8 mouse cellular contexts compared by ENCODE assay signal in genomic region chr3:102995233-102995604, GRCm38 (mm10). TPM values are rescaled to one million over a fixed set of nuclear protein-coding genes. Genes with fewer than 3 reads are reported as not detected.
DNase-seq lines count a peak whose midpoint lies in the region; ATAC-seq and TF ChIP-seq lines count a peak whose summit lies in the region.

No protein-coding gene starts in this region.

- peak overlapping the region; percentile 15; the same call in 1 of the 2 replicates for H3K27ac ChIP-seq in cerebellum, adult 2 months (ENCODE audit: insufficient read depth, low read length)
- H3K27ac ChIP-seq in liver, embryonic 11.5 days (ENCODE audit: low read depth, low read length), result peak overlapping the region; percentile 90; the same call in 1 of the 2 replicates
- H3K27ac ChIP-seq in stomach, postnatal 0 days (replicated peaks), result peak overlapping the region; percentile 95

- WGBS in cerebellum, adult 2 months, result 42% methylated on average over 7 of the region's 7 CpGs
- 49% methylated on average over 7 of the region's 7 CpGs for WGBS in liver, embryonic 11.5 days
- WGBS in stomach, postnatal 0 days, result 38% methylated on average over 7 of the region's 7 CpGs

- H3K4me2 ChIP-seq in liver, embryonic 11.5 days, result peak overlapping the region; percentile 74
- peak overlapping the region; percentile 64 for H3K4me2 ChIP-seq in stomach, postnatal 0 days (replicated peaks; ENCODE audit: low read depth)

- no peaks in the 10 kb centered on the region; the same call in 1 of the 2 replicates for H3K4me1 ChIP-seq in cerebellum, adult 2 months (ENCODE audit: control insufficient read depth, insufficient read depth, low read length)
- H3K4me1 ChIP-seq in megakaryocyte, embryonic 14.5 days, result peaks cover 28% of the 10 kb centered on the region
- H3K4me1 ChIP-seq in liver, embryonic 11.5 days (replicated peaks; ENCODE audit: control insufficient read depth, insufficient read depth, low read length), result peaks cover 15% of the 10 kb centered on the region; the same call in 1 of the 2 replicates
- 0 out of 2 replicates have a peak, but pooled peaks cover 2% of the 10 kb centered on the region for H3K4me1 ChIP-seq in stomach, postnatal 0 days (replicated peaks; ENCODE audit: control insufficient read depth, insufficient read depth)

- peaks cover 1% of the 10 kb centered on the region; the same call in 1 of the 2 replicates for H3K9me3 ChIP-seq in megakaryocyte, embryonic 14.5 days
- H3K9me3 ChIP-seq in liver, embryonic 11.5 days (ENCODE audit: control insufficient read depth, low read length), result no peaks in the 10 kb centered on the region
- no peaks in the 10 kb centered on the region for H3K9me3 ChIP-seq in stomach, postnatal 0 days (ENCODE audit: control insufficient read depth, low read length)

- no peak for TF ChIP-seq CTCF in cerebellum, adult 2 months (IDR thresholded peaks at IDR 0.05; ENCODE audit: borderline replicate concordance, insufficient read depth, low read depth, low read length)
- TF ChIP-seq CTCF in stomach, postnatal 0 days (IDR thresholded peaks at IDR 0.05; ENCODE audit: low read depth), result no peak

- TF ChIP-seq EP300 in stomach, postnatal 0 days (optimal IDR thresholded peaks at IDR 0.05), result no peak

- no peak for ATAC-seq in megakaryocyte, adult 5-6 weeks (ENCODE audit: poor library complexity, severe bottlenecking)
- no peak for ATAC-seq in liver, embryonic 11.5 days (replicated peaks; ENCODE audit: low FRiP score)
- ATAC-seq in stomach, postnatal 0 days (ENCODE audit: low FRiP score, low TSS enrichment), result no peak; the same call in 1 of the 2 replicates
- no peak for ATAC-seq in CD4-positive, CD25-positive, alpha-beta regulatory T cell, adult 4 months

- H3K4me3 ChIP-seq in cerebellum, adult 2 months (replicated peaks; ENCODE audit: insufficient read depth, low read depth, low read length), result peak overlapping the region; percentile 96
- peak overlapping the region; percentile 97 for H3K4me3 ChIP-seq in megakaryocyte, embryonic 14.5 days (replicated peaks)
- H3K4me3 ChIP-seq in liver, embryonic 11.5 days (ENCODE audit: low read depth, low read length), result peak overlapping the region; percentile 79
- peak overlapping the region; percentile 73 for H3K4me3 ChIP-seq in stomach, postnatal 0 days (ENCODE audit: low read depth, low read length)

- no peaks in the 10 kb centered on the region for H3K27me3 ChIP-seq in cerebellum, adult 2 months (ENCODE audit: control insufficient read depth, insufficient read depth, low read length)
- peaks cover 2% of the 10 kb centered on the region for H3K27me3 ChIP-seq in megakaryocyte, embryonic 14.5 days (replicated peaks)
- H3K27me3 ChIP-seq in liver, embryonic 11.5 days (replicated peaks; ENCODE audit: control insufficient read depth, insufficient read depth, low read length), result no peaks in the 10 kb centered on the region
- no peaks in the 10 kb centered on the region for H3K27me3 ChIP-seq in stomach, postnatal 0 days (ENCODE audit: control insufficient read depth, insufficient read depth, low read length)

- no peak for TF ChIP-seq POLR2A in cerebellum, adult 2 months (IDR thresholded peaks at IDR 0.05; ENCODE audit: borderline replicate concordance, insufficient read depth, low read length)

- no peak for DNase-seq in cerebellum, adult 2 months
- no peak for DNase-seq in cerebellum, adult 11 months
- DNase-seq in liver, embryonic 11.5 days (ENCODE audit: low spot score), result no peak
- DNase-seq in stomach, postnatal 0 days (ENCODE audit: low spot score), result no peak
- no peak for DNase-seq in spleen, postnatal 4 days (ENCODE audit: low spot score in 2 of 2)

- H3K9ac ChIP-seq in liver, embryonic 11.5 days (ENCODE audit: low read depth, low read length), result no peak overlapping the region; the same call in 1 of the 2 replicates
- H3K9ac ChIP-seq in stomach, postnatal 0 days (ENCODE audit: low read length), result peak overlapping the region; percentile 78

- peaks cover 30% of the 10 kb centered on the region for H3K36me3 ChIP-seq in megakaryocyte, embryonic 14.5 days (replicated peaks; ENCODE audit: low read length)
- H3K36me3 ChIP-seq in liver, embryonic 11.5 days (ENCODE audit: control insufficient read depth, insufficient read depth, low read length), result peaks cover 5% of the 10 kb centered on the region
- peaks cover 12% of the 10 kb centered on the region for H3K36me3 ChIP-seq in stomach, postnatal 0 days (ENCODE audit: control insufficient read depth, insufficient read depth, low read length)

RNA-seq across cellular contexts. Expression of gene Sike1, which starts 0.3 kb away (rescaled TPM):
- 34.3 and 40.0 TPM in 2 replicates for polyA plus RNA-seq in cerebellum, adult 2 months (2012; rRNA removed)
- polyA plus RNA-seq in megakaryocyte, embryonic 14.5 days (2012; ENCODE audit: insufficient read depth, low replicate concordance), result 0.36 and 2.5 TPM in 2 replicates
- total RNA-seq in megakaryocyte, adult 5-6 weeks (2015), result 62.6 and 75.0 TPM in 2 replicates
- total RNA-seq in megakaryocyte, adult 5-6 weeks (2017), result 65.9 and 74.4 TPM in 2 replicates
- 40.5 and 42.9 TPM in 2 replicates for polyA plus RNA-seq in liver, embryonic 11.5 days (2014; fragmentation: Nextera tagmentation; extraction: Ambion mirVana)
- 45.2 and 49.6 TPM in 2 replicates for polyA plus RNA-seq in stomach, postnatal 0 days (2015; fragmentation: Nextera tagmentation; extraction: Ambion mirVana)
- 10 to 100 TPM; 49.5 to 61.8 TPM for polyA plus RNA-seq in CD4-positive, CD25-positive, alpha-beta regulatory T cell, adult 4 months (2017; shearing (Covaris generic))

RNA-seq across cellular contexts. Expression of gene Csde1, which starts 25.0 kb away (rescaled TPM):
- 93.5 and 99.9 TPM in 2 replicates for polyA plus RNA-seq in cerebellum, adult 2 months (2012; rRNA removed)
- polyA plus RNA-seq in megakaryocyte, embryonic 14.5 days (2012; ENCODE audit: insufficient read depth, low replicate concordance), result 1.1 and 6.2 TPM in 2 replicates
- total RNA-seq in megakaryocyte, adult 5-6 weeks (2015), result 231 and 262 TPM in 2 replicates
- 467 and 491 TPM in 2 replicates for total RNA-seq in megakaryocyte, adult 5-6 weeks (2017)
- 254 and 288 TPM in 2 replicates for polyA plus RNA-seq in liver, embryonic 11.5 days (2014; fragmentation: Nextera tagmentation; extraction: Ambion mirVana)
- polyA plus RNA-seq in stomach, postnatal 0 days (2015; fragmentation: Nextera tagmentation; extraction: Ambion mirVana), result 142 and 148 TPM in 2 replicates
- 100 to 1,000 TPM; 514 to 711 TPM for polyA plus RNA-seq in CD4-positive, CD25-positive, alpha-beta regulatory T cell, adult 4 months (2017; shearing (Covaris generic))

RNA-seq across cellular contexts. Expression of gene Nr1h5, which starts 31.3 kb away (rescaled TPM):
- polyA plus RNA-seq in cerebellum, adult 2 months (2012; rRNA removed), result 0.05 TPM in 1 of 2 replicates, not detected in the other
- polyA plus RNA-seq in megakaryocyte, embryonic 14.5 days (2012; ENCODE audit: insufficient read depth, low replicate concordance), result not detected in 2 replicates
- total RNA-seq in megakaryocyte, adult 5-6 weeks (2015), result not detected in 2 replicates
- not detected in 2 replicates for total RNA-seq in megakaryocyte, adult 5-6 weeks (2017)
- 18.3 and 21.9 TPM in 2 replicates for polyA plus RNA-seq in liver, embryonic 11.5 days (2014; fragmentation: Nextera tagmentation; extraction: Ambion mirVana)
- not detected in 2 replicates for polyA plus RNA-seq in stomach, postnatal 0 days (2015; fragmentation: Nextera tagmentation; extraction: Ambion mirVana)
- not detected for polyA plus RNA-seq in CD4-positive, CD25-positive, alpha-beta regulatory T cell, adult 4 months (2017; shearing (Covaris generic))

RNA-seq across cellular contexts. Expression of gene Sycp1, which starts 59.3 kb away (rescaled TPM):
- polyA plus RNA-seq in cerebellum, adult 2 months (2012; rRNA removed), result 4.5 and 5.5 TPM in 2 replicates
- polyA plus RNA-seq in megakaryocyte, embryonic 14.5 days (2012; ENCODE audit: insufficient read depth, low replicate concordance), result not detected in 2 replicates
- not detected in 2 replicates for total RNA-seq in megakaryocyte, adult 5-6 weeks (2015)
- not detected in 2 replicates for total RNA-seq in megakaryocyte, adult 5-6 weeks (2017)
- polyA plus RNA-seq in liver, embryonic 11.5 days (2014; fragmentation: Nextera tagmentation; extraction: Ambion mirVana), result 0.12 and 0.19 TPM in 2 replicates
- not detected in 2 replicates for polyA plus RNA-seq in stomach, postnatal 0 days (2015; fragmentation: Nextera tagmentation; extraction: Ambion mirVana)
- polyA plus RNA-seq in CD4-positive, CD25-positive, alpha-beta regulatory T cell, adult 4 months (2017; shearing (Covaris generic)), result not detected

Comparison
In these comparisons a context has a peak if more than half of its experiments do, and no peak if none do; other contexts are left out.
1. H3K27ac ChIP-seq: peak in every context shown above with its lines; median percentile 95 in stomach, postnatal 0 days; 90 in liver, embryonic 11.5 days; 15 in cerebellum, adult 2 months.
2. RNA of gene Sike1, which starts 0.3 kb away (polyA plus RNA-seq): 49.5 to 61.8 TPM in CD4-positive, CD25-positive, alpha-beta regulatory T cell, adult 4 months, 45.2 to 49.6 TPM in stomach, postnatal 0 days, 40.5 to 42.9 TPM in liver, embryonic 11.5 days and 34.3 to 40.0 TPM in cerebellum, adult 2 months; 0.36 to 2.5 TPM in megakaryocyte, embryonic 14.5 days; every median in the first group is over 10 times any median in the second.
3. RNA of gene Csde1, which starts 25.0 kb away (polyA plus RNA-seq): 514 to 711 TPM in CD4-positive, CD25-positive, alpha-beta regulatory T cell, adult 4 months, 254 to 288 TPM in liver, embryonic 11.5 days, 142 to 148 TPM in stomach, postnatal 0 days and 93.5 to 99.9 TPM in cerebellum, adult 2 months; 1.1 to 6.2 TPM in megakaryocyte, embryonic 14.5 days; every median in the first group is over 10 times any median in the second.
4. RNA of gene Nr1h5, which starts 31.3 kb away (polyA plus RNA-seq): 18.3 to 21.9 TPM in liver, embryonic 11.5 days; 0.05 TPM in cerebellum, adult 2 months, not detected in stomach, postnatal 0 days, not detected in megakaryocyte, embryonic 14.5 days and not detected in CD4-positive, CD25-positive, alpha-beta regulatory T cell, adult 4 months; every median in the first group is over 10 times any median in the second.
5. Peak in every context shown above with its lines, with median percentiles within 50 percentile points of each other: H3K4me3 ChIP-seq.